Mouse (Mus musculus) heart, embryonic 14.5 days (tissue): ENCODE data around the gene Ly6g6e. TPM values are rescaled to one million over a fixed set of nuclear protein-coding genes. Genes with fewer than 3 reads are reported as not detected.
"Not testable (repeated sequence)": the region's sequence is repeated elsewhere in the genome, so short reads cannot be mapped to it uniquely, and the experiment has no call there.

Source experiments
- ATAC-seq: fragments of 200-750 bp; cut with Nextera tagmentation; 2 replicates; pipeline ENCODE4 v1.8.0; 2017; ENCODE audit warnings: low read depth, moderate TSS enrichment; ENCODE audit not compliant: insufficient number of reproducible peaks, insufficient read depth, low FRiP score
- H3K27ac ChIP-seq, 2 experiments: fragments of 200-500 bp in 1 of 2; fragments of 300-500 bp in 1 of 2; sonication (generic) in 1 of 2; replicated peaks in 1 of 2; 2 replicates each; pipeline ENCODE4 v1.5.1; 2012 to 2014; ENCODE audit warnings: low read depth in 2 of 2, low read length in 2 of 2, control low read depth in 1 of 2, mild to moderate bottlenecking in 1 of 2, mixed read lengths in 1 of 2; ENCODE audit not compliant: control insufficient read depth in 1 of 2, insufficient read depth in 1 of 2
- H3K27me3 ChIP-seq: fragments of 300-500 bp; sonication (generic); 2 replicates; pipeline ENCODE4 v1.6.1; 2014; ENCODE audit warnings: mild to moderate bottlenecking, low read length, control low read depth; ENCODE audit not compliant: control insufficient read depth, insufficient read depth
- H3K36me3 ChIP-seq: fragments of 300-500 bp; sonication (generic); 2 replicates; pipeline ENCODE4 v1.6.1; 2014; ENCODE audit warnings: mild to moderate bottlenecking, control low read depth, low read length, mixed read lengths; ENCODE audit not compliant: control insufficient read depth, insufficient read depth
- H3K4me1 ChIP-seq, 2 experiments: fragments of 200-500 bp in 1 of 2; fragments of 300-500 bp in 1 of 2; sonication (generic) in 1 of 2; 2 replicates each; pipeline ENCODE4 v1.6.1; 2012 to 2014; ENCODE audit warnings: low read length in 2 of 2, control low read depth in 1 of 2, mixed read lengths in 1 of 2; ENCODE audit not compliant: control insufficient read depth in 2 of 2, insufficient read depth in 2 of 2
- H3K4me2 ChIP-seq: fragments of 300-500 bp; sonication (generic); 2 replicates; pipeline ENCODE4 v1.6.1; 2014; ENCODE audit warnings: mild to moderate bottlenecking, low read length
- H3K4me3 ChIP-seq, 2 experiments: fragments of 200-500 bp in 1 of 2; fragments of 300-500 bp in 1 of 2; sonication (generic) in 1 of 2; 2 replicates each; pipeline ENCODE4 v1.5.1; 2012 to 2014; ENCODE audit warnings: low read length in 2 of 2, mild to moderate bottlenecking in 2 of 2, control low read depth in 1 of 2, low read depth in 1 of 2, moderate library complexity in 1 of 2; ENCODE audit not compliant: control insufficient read depth in 1 of 2, insufficient read depth in 1 of 2
- H3K9ac ChIP-seq: fragments of 300-500 bp; sonication (generic); 2 replicates; pipeline ENCODE4 v1.6.1; 2014; ENCODE audit warnings: mild to moderate bottlenecking, low read length
- H3K9me3 ChIP-seq: fragments of 300-500 bp; sonication (generic); 2 replicates; pipeline ENCODE4 v1.6.1; 2016; ENCODE audit warnings: low read length, control low read depth; ENCODE audit not compliant: control insufficient read depth
- WGBS: fragments of 180-500 bp; shearing (Covaris S2); extraction: QIAGEN DNeasy Blood & Tissue Kit; methylation state at CpG from one replicate; pipeline ENCODE4 v1.1.7; 2014; 5-methylcytosine and 5-hydroxymethylcytosine counted together
- polyA plus RNA-seq: library from polyadenylated mRNA; unstranded; fragments of >200 nt; fragmentation: Nextera tagmentation; extraction: Ambion mirVana; gene quantifications from 2 replicates; pipeline ENCODE4 v1.2.1, GENCODE M21; 2014

Ly6g6e gene
- polyA plus RNA-seq, 1 experiment from 2014 or later: 0.32 TPM

- ATAC-seq: no peak
- H3K4me2 ChIP-seq: no peak within 1 kb of the TSS
- H3K9ac ChIP-seq: no peak within 1 kb of the TSS
- no peaks in the 10 kb centered on the region for H3K9me3 ChIP-seq
- no peak within 1 kb of the TSS for H3K27ac ChIP-seq
- H3K27me3 ChIP-seq: no peaks in the 10 kb centered on the region
- H3K4me3 ChIP-seq: no peak within 1 kb of the TSS
- peaks cover 5% of the 10 kb centered on the region in 2 experiments; a peak in 3 of 4 replicates for H3K4me1 ChIP-seq
- WGBS: 82% methylated on average over 6 of the region's 6 CpGs
- peaks cover 16% of the 10 kb centered on the region for H3K36me3 ChIP-seq
Measured at GRCm38 (mm10) chr17:35108097-35108496, 31.4 kb downstream of the Ly6g6e start, which contains the start of gene Ly6g5c. TSS of gene Ly6g5c (plus strand) at chr17:35108279.

GRCm38 (mm10) chr17:35111774-35112173, 35.1 kb downstream of the Ly6g6e start:
- no peak overlapping the region for H3K4me3 ChIP-seq
- 0 out of 2 replicates have a peak overlapping the region, but pooled peaks have one; percentile 41 for H3K9ac ChIP-seq
- WGBS: 59% methylated on average over 9 of the region's 9 CpGs
- peak overlapping the region; percentile 61 to 65; a peak in 2 of 4 replicates for H3K27ac ChIP-seq
- no peaks in the 10 kb centered on the region for H3K27me3 ChIP-seq
- no peaks in the 10 kb centered on the region for H3K4me1 ChIP-seq
- peak overlapping the region; percentile 31; the same call in 1 of the 2 replicates for H3K4me2 ChIP-seq
- H3K9me3 ChIP-seq: no peaks in the 10 kb centered on the region
- ATAC-seq: no peak
- H3K36me3 ChIP-seq: peaks cover 30% of the 10 kb centered on the region

- H3K9ac ChIP-seq: no peak within 1 kb of the TSS
- no peak within 1 kb of the TSS for H3K4me3 ChIP-seq
- no peaks in the 10 kb centered on the region for H3K27me3 ChIP-seq
- no peak within 1 kb of the TSS for H3K27ac ChIP-seq
- 80% methylated on average over 8 of the region's 8 CpGs for WGBS
- ATAC-seq: no peak
- H3K36me3 ChIP-seq: peaks cover 60% of the 10 kb centered on the region
- H3K9me3 ChIP-seq: no peaks in the 10 kb centered on the region
- H3K4me1 ChIP-seq: peaks cover 2 to 7% of the 10 kb centered on the region in 2 experiments; a peak in 2 of 4 replicates
- no peak within 1 kb of the TSS for H3K4me2 ChIP-seq
Measured at GRCm38 (mm10) chr17:35115046-35116019, 38.6 kb downstream of the Ly6g6e start, which contains the start of gene Ly6g5b. TSS of gene Ly6g5b (minus strand) at chr17:35115428.

GRCm38 (mm10) chr17:35120745-35121142, 44.0 kb downstream of the Ly6g6e start:
- H3K4me1 ChIP-seq: peaks cover 4 to 23% of the 10 kb centered on the region in 2 experiments
- under 1% methylated on average over 33 of the region's 33 CpGs for WGBS
- peak overlapping the region; percentile 98 for H3K9ac ChIP-seq
- peak overlapping the region; percentile 30 to 57; a peak in 3 of 4 replicates for H3K27ac ChIP-seq
- H3K9me3 ChIP-seq: no peaks in the 10 kb centered on the region
- H3K36me3 ChIP-seq: peaks cover 59% of the 10 kb centered on the region
- no peaks in the 10 kb centered on the region for H3K27me3 ChIP-seq
- H3K4me2 ChIP-seq: peak overlapping the region; percentile 96
- no peak for ATAC-seq
- peak overlapping the region; percentile 77 to 94 for H3K4me3 ChIP-seq

- H3K4me3 ChIP-seq: peak within 1 kb of the TSS; percentile 77 to 94
- no peaks in the 10 kb centered on the region for H3K9me3 ChIP-seq
- peaks cover 54% of the 10 kb centered on the region for H3K36me3 ChIP-seq
- peak within 1 kb of the TSS; percentile 98 for H3K9ac ChIP-seq
- peak within 1 kb of the TSS; percentile 96 for H3K4me2 ChIP-seq
- peaks cover 4 to 23% of the 10 kb centered on the region in 2 experiments for H3K4me1 ChIP-seq
- peak within 1 kb of the TSS; percentile 80 to 83 for H3K27ac ChIP-seq
- ATAC-seq: peak; percentile 92
- under 1% methylated on average over 48 of the region's 50 CpGs for WGBS
- H3K27me3 ChIP-seq: no peaks in the 10 kb centered on the region
Measured at GRCm38 (mm10) chr17:35121143-35121799, 44.6 kb downstream of the Ly6g6e start, which contains the start of gene Gpank1. TSS of gene Gpank1 (plus strand) at chr17:35121455.

- WGBS: under 1% methylated on average over 19 of the region's 19 CpGs
- peak within 1 kb of the TSS; percentile 98 for H3K9ac ChIP-seq
- H3K4me3 ChIP-seq: peak within 1 kb of the TSS; percentile 77 to 94
- peak within 1 kb of the TSS; percentile 80 to 83 for H3K27ac ChIP-seq
- peaks cover 4 to 23% of the 10 kb centered on the region in 2 experiments for H3K4me1 ChIP-seq
- H3K36me3 ChIP-seq: peaks cover 47% of the 10 kb centered on the region
- peak within 1 kb of the TSS; percentile 96 for H3K4me2 ChIP-seq
- no peaks in the 10 kb centered on the region for H3K27me3 ChIP-seq
- ATAC-seq: no peak
- H3K9me3 ChIP-seq: no peaks in the 10 kb centered on the region
Measured at GRCm38 (mm10) chr17:35121871-35122303, 45.2 kb downstream of the Ly6g6e start, which contains the start of gene Csnk2b. TSS of gene Csnk2b (minus strand) at chr17:35122053.

- not testable (repeated sequence) for H3K27me3 ChIP-seq, ATAC-seq
- WGBS: 89% methylated on average over 9 of the region's 9 CpGs
Measured at GRCm38 (mm10) chr17:35123287-35123686, 46.6 kb downstream of the Ly6g6e start.

More at GRCm38 (mm10) chr17:35123287-35123686, 46.6 kb downstream of the Ly6g6e start:
- not testable (repeated sequence) for H3K4me2 ChIP-seq, H3K9me3 ChIP-seq, H3K4me3 ChIP-seq, H3K27ac ChIP-seq, H3K9ac ChIP-seq
- Histone ChIP-seq H3K36me3 (peaks cover 38% of the 10 kb centered on the region), H3K4me1 (peaks cover 11 to 23% of the 10 kb centered on the region in 2 experiments)
